Mouse (Mus musculus) liver, adult 2 months (tissue): ENCODE data around the gene Emc8.

Experiments used
- CTCF ChIP-seq: fragments of 200-500 bp; IDR thresholded peaks from 2 replicates; pipeline ENCODE4 v1.5.1; 2011; ENCODE audit warnings: low read depth, low read length, control low read depth
- POLR2A ChIP-seq: fragments of 200-500 bp; IDR thresholded peaks from 2 replicates; pipeline ENCODE4 v1.6.1; 2011; ENCODE audit warnings: low read length, control low read depth; ENCODE audit not compliant: insufficient read depth; ENCODE audit errors: extremely low read depth

DNA sequence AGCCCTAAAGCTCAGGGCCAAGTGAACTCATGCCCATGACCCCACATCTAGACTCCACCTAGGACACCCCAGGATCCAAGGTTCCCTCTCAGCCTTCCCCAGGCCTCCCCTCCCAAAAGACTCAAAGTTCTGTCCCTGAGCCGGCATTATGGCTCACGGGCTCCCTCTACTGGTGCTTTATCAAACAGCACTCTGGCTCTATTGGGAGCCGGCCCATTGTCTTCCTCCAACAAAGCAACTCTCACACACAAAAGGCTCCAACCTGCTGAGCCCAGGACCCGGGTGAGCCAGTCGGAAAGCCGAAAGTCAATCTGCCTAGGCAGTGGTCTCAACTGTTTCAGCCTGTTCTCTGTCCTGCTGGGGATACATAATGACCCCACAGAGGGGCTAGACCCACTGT is 50.3 kb downstream of the Emc8 start:
- TF ChIP-seq CTCF (peak; percentile 84), POLR2A (no peak)
